Mouse (Mus musculus): Measurements from ENCODE around the gene Gm4450.

- TF ChIP-seq EP300 (IDR thresholded peaks at IDR 0.05; ENCODE audit: insufficient read depth, low read depth, low read length) = no peak
- no peak for TF ChIP-seq POLR2A (IDR thresholded peaks at IDR 0.05; ENCODE audit: insufficient read depth, low read length)
Observed at GRCm38 (mm10) chr3:98413733-98414132, 43.2 kb downstream of the Gm4450 start.
